10 mouse cellular contexts compared by ENCODE assay signal in the genomic region with DNA sequence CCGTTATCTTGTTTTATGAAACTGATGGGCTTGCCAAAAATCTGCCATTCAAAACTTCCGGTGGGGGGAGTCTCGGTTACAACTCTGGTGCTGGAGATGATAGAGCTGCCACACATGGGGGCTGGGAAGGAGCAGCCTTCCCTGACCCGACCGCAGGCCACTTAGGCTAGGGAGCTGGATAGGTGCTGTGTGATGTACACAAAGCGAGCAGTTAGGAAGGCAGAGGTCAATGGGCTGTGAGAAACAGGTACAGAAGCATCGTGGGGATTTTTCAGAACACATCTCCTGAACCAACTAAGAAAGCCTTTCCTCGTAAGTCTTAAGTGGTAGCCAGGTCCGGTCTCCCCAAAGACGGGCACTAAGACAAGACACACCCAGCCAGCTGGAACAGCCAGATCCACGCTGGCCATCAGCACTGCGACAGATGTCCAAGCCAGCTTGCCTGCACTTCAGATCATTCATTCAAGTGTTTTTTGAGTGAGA.
DNase-seq lines count a peak whose midpoint lies in the region; ATAC-seq and TF ChIP-seq lines count a peak whose summit lies in the region.
"Had no signal": no experiment of that assay in that cellular context is flagged by ENCODE, and none has a peak within 500 bp of the region (broad histone marks: within the 10 kb centered on the region; RNA-seq: fewer than 3 reads in every experiment).

No protein-coding gene starts in this region.

- no peaks in the 10 kb centered on the region for H3K4me1 ChIP-seq in heart, adult 2 months (ENCODE audit: control insufficient read depth, insufficient read depth, low read length)
- peaks cover 17% of the 10 kb centered on the region for H3K4me1 ChIP-seq in heart, embryonic 11.5 days (ENCODE audit: control insufficient read depth, insufficient read depth, low read length)
- H3K4me1 ChIP-seq in midbrain, embryonic 13.5 days (replicated peaks) = peaks cover 37% of the 10 kb centered on the region
- peaks cover 29% of the 10 kb centered on the region for H3K4me1 ChIP-seq in midbrain, embryonic 15.5 days
- peaks cover 71% of the 10 kb centered on the region for H3K4me1 ChIP-seq in embryonic facial prominence, embryonic 10.5 days
- H3K4me1 ChIP-seq in neural tube, embryonic 14.5 days (ENCODE audit: control insufficient read depth, insufficient read depth, low read length) = peaks cover 20% of the 10 kb centered on the region; the same call in 1 of the 2 replicates
- H3K4me1 ChIP-seq in stomach, postnatal 0 days (replicated peaks; ENCODE audit: control insufficient read depth, insufficient read depth) = no peaks in the 10 kb centered on the region

- H3K9me3 ChIP-seq in heart, embryonic 11.5 days (replicated peaks; ENCODE audit: control insufficient read depth, low read length) = no peaks in the 10 kb centered on the region
- no peaks in the 10 kb centered on the region for H3K9me3 ChIP-seq in midbrain, embryonic 13.5 days
- no peaks in the 10 kb centered on the region for H3K9me3 ChIP-seq in midbrain, embryonic 15.5 days
- H3K9me3 ChIP-seq in embryonic facial prominence, embryonic 10.5 days = no peaks in the 10 kb centered on the region
- H3K9me3 ChIP-seq in neural tube, embryonic 14.5 days (ENCODE audit: control insufficient read depth, low read length) = no peaks in the 10 kb centered on the region
- no peaks in the 10 kb centered on the region for H3K9me3 ChIP-seq in stomach, postnatal 0 days (ENCODE audit: control insufficient read depth, low read length)

- no peak for TF ChIP-seq EP300 in heart, adult 2 months (IDR thresholded peaks at IDR 0.05; ENCODE audit: insufficient read depth, low read depth, low read length)
- no peak for TF ChIP-seq EP300 in stomach, postnatal 0 days (optimal IDR thresholded peaks at IDR 0.05)

- no peaks in the 10 kb centered on the region for H3K79me2 ChIP-seq in heart, adult 2 months (replicated peaks; ENCODE audit: control insufficient read depth, insufficient read depth, low read length)

- intact Hi-C loops in heart, adult 2 months (cut with DNase I) = no loop called here

- no peak for TF ChIP-seq POLR2A in heart, adult 2 months (IDR thresholded peaks at IDR 0.05; ENCODE audit: insufficient read depth, low read depth, low read length)

- H3K27ac ChIP-seq in heart, adult 2 months = no peak overlapping the region
- H3K27ac ChIP-seq in heart, embryonic 11.5 days (ENCODE audit: low read depth, low read length) = no peak overlapping the region
- H3K27ac ChIP-seq in midbrain, embryonic 13.5 days = 0 out of 2 replicates have a peak overlapping the region, but pooled peaks have one; percentile 5
- H3K27ac ChIP-seq in midbrain, embryonic 15.5 days = no peak overlapping the region
- H3K27ac ChIP-seq in embryonic facial prominence, embryonic 10.5 days (replicated peaks) = no peak overlapping the region; the same call in 1 of the 2 replicates
- peak overlapping the region; percentile 28; the same call in 1 of the 2 replicates for H3K27ac ChIP-seq in neural tube, embryonic 14.5 days (ENCODE audit: low read depth, low read length)
- H3K27ac ChIP-seq in stomach, postnatal 0 days (replicated peaks) = no peak overlapping the region

- H3K4me3 ChIP-seq in heart, adult 2 months = no peak overlapping the region
- H3K4me3 ChIP-seq in heart, embryonic 11.5 days (ENCODE audit: low read depth, low read length) = no peak overlapping the region
- H3K4me3 ChIP-seq in midbrain, embryonic 13.5 days (replicated peaks) = no peak overlapping the region
- no peak overlapping the region for H3K4me3 ChIP-seq in midbrain, embryonic 15.5 days
- H3K4me3 ChIP-seq in embryonic facial prominence, embryonic 10.5 days = no peak overlapping the region
- no peak overlapping the region for H3K4me3 ChIP-seq in neural tube, embryonic 14.5 days (ENCODE audit: low read depth, low read length)
- H3K4me3 ChIP-seq in stomach, postnatal 0 days (ENCODE audit: low read depth, low read length) = no peak overlapping the region

- no peak for TF ChIP-seq CTCF in heart, adult 2 months (IDR thresholded peaks at IDR 0.05)
- no peak for TF ChIP-seq CTCF in stomach, postnatal 0 days (IDR thresholded peaks at IDR 0.05; ENCODE audit: low read depth)

- peak; percentile 19 to 30 for DNase-seq in heart, adult 2 months
- DNase-seq in embryonic facial prominence, embryonic 10.5 days (ENCODE audit: low spot score) = peak; percentile 10
- no peak for DNase-seq in stomach, postnatal 0 days (ENCODE audit: low spot score)
- no peak for DNase-seq in liver

- H3K9ac ChIP-seq in heart, adult 2 months (ENCODE audit: low read depth, low read length) = no peak overlapping the region
- H3K9ac ChIP-seq in heart, embryonic 11.5 days (ENCODE audit: low read depth, low read length) = no peak overlapping the region
- no peak overlapping the region for H3K9ac ChIP-seq in midbrain, embryonic 13.5 days (replicated peaks)
- H3K9ac ChIP-seq in midbrain, embryonic 15.5 days = no peak overlapping the region
- no peak overlapping the region for H3K9ac ChIP-seq in neural tube, embryonic 14.5 days (replicated peaks; ENCODE audit: low read depth, low read length)
- H3K9ac ChIP-seq in stomach, postnatal 0 days (ENCODE audit: low read length) = no peak overlapping the region

- no peak; the same call in 1 of the 2 replicates for ATAC-seq in heart, embryonic 11.5 days (replicated peaks; ENCODE audit: insufficient number of reproducible peaks, low FRiP score, low TSS enrichment)
- ATAC-seq in midbrain, embryonic 13.5 days = no peak
- ATAC-seq in midbrain, embryonic 15.5 days (replicated peaks) = no peak
- ATAC-seq in neural tube, embryonic 14.5 days (ENCODE audit: low read depth) = no peak
- no peak for ATAC-seq in stomach, postnatal 0 days (ENCODE audit: low FRiP score, low TSS enrichment)
- ATAC-seq: intestine, embryonic 16.5 days had no signal

- WGBS in heart, adult 2 months = 35% methylated on average over 12 of the region's 12 CpGs
- 76% methylated on average over 12 of the region's 12 CpGs for WGBS in heart, embryonic 11.5 days (ENCODE audit: insufficient replicate concordance)
- WGBS in midbrain, embryonic 13.5 days = 79% methylated on average over 12 of the region's 12 CpGs
- WGBS in midbrain, embryonic 15.5 days = 81% methylated on average over 12 of the region's 12 CpGs
- WGBS in embryonic facial prominence, embryonic 10.5 days = 80% methylated on average over 12 of the region's 12 CpGs
- 75% methylated on average over 12 of the region's 12 CpGs for WGBS in neural tube, embryonic 14.5 days
- 78% methylated on average over 12 of the region's 12 CpGs for WGBS in stomach, postnatal 0 days

- no peaks in the 10 kb centered on the region for H3K27me3 ChIP-seq in heart, adult 2 months (ENCODE audit: control insufficient read depth, insufficient read depth, low read length)
- no peaks in the 10 kb centered on the region for H3K27me3 ChIP-seq in heart, embryonic 11.5 days (ENCODE audit: control insufficient read depth, insufficient read depth, low read length)
- no peaks in the 10 kb centered on the region for H3K27me3 ChIP-seq in midbrain, embryonic 13.5 days
- no peaks in the 10 kb centered on the region for H3K27me3 ChIP-seq in midbrain, embryonic 15.5 days (replicated peaks)
- peaks cover 6% of the 10 kb centered on the region for H3K27me3 ChIP-seq in embryonic facial prominence, embryonic 10.5 days (replicated peaks; ENCODE audit: low read depth, poor library complexity, severe bottlenecking)
- no peaks in the 10 kb centered on the region for H3K27me3 ChIP-seq in neural tube, embryonic 14.5 days (ENCODE audit: control insufficient read depth, insufficient read depth, low read length)
- no peaks in the 10 kb centered on the region for H3K27me3 ChIP-seq in stomach, postnatal 0 days (ENCODE audit: control insufficient read depth, insufficient read depth, low read length)

- H3K4me2 ChIP-seq in heart, embryonic 11.5 days = no peak overlapping the region
- H3K4me2 ChIP-seq in midbrain, embryonic 13.5 days (replicated peaks) = no peak overlapping the region
- H3K4me2 ChIP-seq in midbrain, embryonic 15.5 days = no peak overlapping the region
- H3K4me2 ChIP-seq in neural tube, embryonic 14.5 days (ENCODE audit: low read depth, low read length) = no peak overlapping the region
- no peak overlapping the region for H3K4me2 ChIP-seq in stomach, postnatal 0 days (replicated peaks; ENCODE audit: low read depth)

- no peaks in the 10 kb centered on the region for H3K36me3 ChIP-seq in heart, adult 2 months (ENCODE audit: control insufficient read depth, insufficient read depth, low read length)
- H3K36me3 ChIP-seq in heart, embryonic 11.5 days (ENCODE audit: control insufficient read depth, insufficient read depth, low read length) = no peaks in the 10 kb centered on the region
- peaks cover under 1% of the 10 kb centered on the region; the same call in 1 of the 2 replicates for H3K36me3 ChIP-seq in midbrain, embryonic 13.5 days
- 0 out of 2 replicates have a peak, but pooled peaks cover under 1% of the 10 kb centered on the region for H3K36me3 ChIP-seq in midbrain, embryonic 15.5 days (replicated peaks)
- no peaks in the 10 kb centered on the region for H3K36me3 ChIP-seq in embryonic facial prominence, embryonic 10.5 days (replicated peaks)
- H3K36me3 ChIP-seq in neural tube, embryonic 14.5 days (ENCODE audit: control insufficient read depth, insufficient read depth, low read length) = no peaks in the 10 kb centered on the region
- no peaks in the 10 kb centered on the region for H3K36me3 ChIP-seq in stomach, postnatal 0 days (ENCODE audit: control insufficient read depth, insufficient read depth, low read length)
- H3K36me3 ChIP-seq: G1E had no signal

Comparison
In these comparisons a context has a peak if more than half of its experiments do, and no peak if none do; other contexts are left out.
1. H3K27ac ChIP-seq: peak in midbrain, embryonic 13.5 days (single experiment) and neural tube, embryonic 14.5 days (single experiment); none in heart, adult 2 months (single experiment), heart, embryonic 11.5 days (single experiment), midbrain, embryonic 15.5 days (single experiment), embryonic facial prominence, embryonic 10.5 days (single experiment) and stomach, postnatal 0 days (single experiment).
2. DNase-seq: peak in heart, adult 2 months (2 of 2) and embryonic facial prominence, embryonic 10.5 days (single experiment); none in stomach, postnatal 0 days (single experiment) and liver (single experiment).